Mouse (Mus musculus) testis, adult 2 months (tissue): Measurements from ENCODE around the gene Mymk.

Source experiments
- CTCF ChIP-seq: fragments of 200-500 bp; IDR thresholded peaks from 2 replicates; pipeline ENCODE4 v1.5.1; 2012; ENCODE audit warnings: low read depth, mild to moderate bottlenecking, inconsistent platforms, low read length, moderate library complexity; ENCODE audit not compliant: control insufficient read depth, insufficient read depth, insufficient replicate concordance
- POLR2A ChIP-seq: fragments of 200-500 bp; IDR thresholded peaks from 2 replicates; pipeline ENCODE4 v1.6.1; 2012; ENCODE audit warnings: low read depth, mild to moderate bottlenecking, inconsistent platforms, low read length, moderate library complexity; ENCODE audit not compliant: control insufficient read depth

- TF ChIP-seq POLR2A, result no peak
- TF ChIP-seq CTCF, result no peak
These were observed 49.4 kb downstream of the Mymk start for GRCm38 (mm10) chr2:27022612-27023011.
